Mouse (Mus musculus) cerebellum, adult (tissue): Measurements from ENCODE around the gene Ndufa8.

Experiments
- ATAC-seq: cut with Nextera tagmentation; 2 replicates; pipeline ENCODE4 v1.9.2; 2017; ENCODE audit warnings: mild to moderate bottlenecking, moderate library complexity, mixed read lengths; ENCODE audit not compliant: insufficient number of reproducible peaks, low FRiP score, low TSS enrichment

Ndufa8 gene

GRCm38 (mm10) chr2:36048748-36049566 is at the start of gene Ndufa8, which contains the start of gene Morn5:
Ndufa8 (minus strand) TSS chr2:36049406.
Morn5 (plus strand) TSS chr2:36049458.
- ATAC-seq: peak; percentile 98

DNA sequence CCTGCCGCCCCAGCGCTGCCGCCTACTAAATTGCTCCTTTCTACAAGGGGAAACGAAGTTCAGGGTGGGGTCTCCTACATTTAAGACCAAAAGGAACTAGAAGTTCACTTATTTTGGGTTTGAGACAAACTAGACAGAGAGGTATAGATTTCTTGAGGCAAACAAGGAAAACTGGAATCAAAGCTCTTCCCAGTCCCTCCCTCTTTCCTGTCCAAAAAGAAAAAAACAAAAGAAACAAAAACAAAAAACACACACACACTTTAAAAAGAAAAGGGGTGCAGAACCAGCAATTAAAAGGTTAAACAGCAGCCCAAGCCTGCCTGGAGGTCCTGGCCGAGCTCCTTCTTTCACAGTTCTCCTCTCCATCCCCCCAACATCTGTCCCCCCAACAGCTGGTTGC is 48.8 kb upstream of the Ndufa8 start:
- no peak for ATAC-seq

DNA sequence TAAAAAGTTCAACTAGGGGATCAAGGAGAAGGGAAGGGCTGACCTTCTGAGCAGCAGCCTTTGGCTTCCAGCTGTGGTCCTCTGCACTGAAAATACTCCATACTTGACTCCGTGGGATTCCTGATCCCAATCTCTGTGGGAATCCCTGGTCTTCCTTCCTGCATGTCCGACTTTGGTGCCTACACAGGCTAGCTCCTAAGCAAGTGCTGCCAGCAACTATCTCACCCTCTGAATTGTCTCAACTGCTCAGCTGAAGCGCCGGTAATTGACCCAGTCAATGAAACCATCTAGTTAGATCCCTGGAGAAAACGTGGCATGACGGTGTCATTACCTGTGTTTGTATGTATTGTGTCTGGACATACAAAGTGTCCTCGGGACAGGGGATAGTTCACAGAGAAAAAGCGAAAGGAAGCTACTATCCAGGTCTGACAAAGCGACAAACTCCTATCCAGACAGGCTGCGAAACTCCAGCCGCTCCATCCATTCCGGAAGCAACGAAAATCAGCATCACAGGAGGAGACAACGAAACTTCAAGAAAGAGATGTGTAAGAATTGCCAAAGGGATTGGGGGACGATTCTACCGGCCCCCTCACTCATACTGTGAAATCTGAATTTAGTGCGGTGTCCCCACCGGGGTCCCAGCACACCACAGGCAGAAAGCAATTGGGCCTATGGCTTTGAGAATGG is 48.1 kb upstream of the Ndufa8 start:
- ATAC-seq: no peak

GRCm38 (mm10) chr2:36093914-36094475 is 44.8 kb upstream of the Ndufa8 start:
- no peak for ATAC-seq

DNA sequence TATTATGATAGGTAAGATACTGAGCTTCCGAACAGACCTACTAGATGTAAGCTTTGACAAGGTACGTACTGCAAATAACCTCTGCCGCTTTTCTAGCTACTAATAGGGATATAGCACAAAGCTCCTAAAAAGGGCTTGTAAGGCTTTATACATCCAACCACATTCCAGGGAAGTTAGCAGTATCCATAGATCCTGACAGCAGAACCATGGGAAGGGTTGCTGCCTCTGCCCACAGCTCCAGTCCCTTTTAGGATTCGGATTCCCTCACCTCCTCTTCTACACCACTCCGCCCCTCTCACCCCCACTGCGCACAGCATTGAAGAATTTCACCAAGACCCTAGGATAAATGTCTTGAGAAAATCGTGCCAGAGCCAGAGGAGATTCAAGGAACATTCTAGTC is 44.1 kb upstream of the Ndufa8 start:
- no peak for ATAC-seq

- no peak for ATAC-seq
Measured at GRCm38 (mm10) chr2:36092748-36093147, 43.5 kb upstream of the Ndufa8 start.

DNA sequence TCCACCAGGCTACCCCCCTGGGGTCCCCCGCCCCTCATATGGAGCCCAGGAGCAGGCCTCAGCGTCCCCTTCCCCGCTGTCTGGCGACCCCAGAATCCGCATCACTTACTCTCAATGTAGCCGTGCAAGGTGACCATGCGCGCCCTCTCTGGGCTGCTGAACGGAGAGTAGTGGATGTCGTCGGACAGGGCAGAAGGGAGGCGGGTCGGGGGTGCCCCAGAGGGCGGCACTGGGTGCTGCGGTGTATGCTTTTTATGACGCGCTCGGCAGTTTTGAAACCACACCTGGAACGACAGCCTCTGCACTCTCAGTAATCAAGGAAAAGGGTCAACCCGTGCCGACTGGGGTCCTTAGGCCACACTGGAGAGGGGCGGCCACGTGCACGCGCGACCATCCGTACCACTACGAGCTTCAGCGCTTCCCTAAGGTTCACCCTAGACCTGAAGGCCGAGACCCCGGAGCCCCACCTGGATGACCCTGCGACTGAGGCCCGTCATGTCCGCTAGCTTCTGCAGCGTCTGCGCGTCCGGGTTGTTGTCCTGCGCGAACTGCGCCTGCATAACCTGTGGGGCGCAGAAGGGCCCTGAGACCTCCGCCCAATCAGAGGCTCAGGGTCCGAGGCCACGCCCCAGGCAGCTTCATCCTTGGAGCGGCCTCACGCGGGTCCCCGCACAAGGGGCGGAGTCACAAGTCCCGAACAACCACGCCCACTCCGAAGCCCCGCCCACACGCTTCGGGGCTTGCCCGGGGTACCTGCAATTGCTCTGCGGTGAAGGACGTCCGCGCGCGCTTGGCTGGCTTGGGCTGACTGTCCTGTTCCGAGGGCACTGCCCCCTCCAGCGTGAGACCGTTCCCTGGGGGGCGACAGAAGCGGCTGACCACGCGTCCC is 41.9 kb upstream of the Ndufa8 start:
- no peak for ATAC-seq

GRCm38 (mm10) chr2:36089190-36089589 is 40.0 kb upstream of the Ndufa8 start:
- ATAC-seq: no peak

GRCm38 (mm10) chr2:36085041-36085440 is 35.8 kb upstream of the Ndufa8 start:
- ATAC-seq: no peak

DNA sequence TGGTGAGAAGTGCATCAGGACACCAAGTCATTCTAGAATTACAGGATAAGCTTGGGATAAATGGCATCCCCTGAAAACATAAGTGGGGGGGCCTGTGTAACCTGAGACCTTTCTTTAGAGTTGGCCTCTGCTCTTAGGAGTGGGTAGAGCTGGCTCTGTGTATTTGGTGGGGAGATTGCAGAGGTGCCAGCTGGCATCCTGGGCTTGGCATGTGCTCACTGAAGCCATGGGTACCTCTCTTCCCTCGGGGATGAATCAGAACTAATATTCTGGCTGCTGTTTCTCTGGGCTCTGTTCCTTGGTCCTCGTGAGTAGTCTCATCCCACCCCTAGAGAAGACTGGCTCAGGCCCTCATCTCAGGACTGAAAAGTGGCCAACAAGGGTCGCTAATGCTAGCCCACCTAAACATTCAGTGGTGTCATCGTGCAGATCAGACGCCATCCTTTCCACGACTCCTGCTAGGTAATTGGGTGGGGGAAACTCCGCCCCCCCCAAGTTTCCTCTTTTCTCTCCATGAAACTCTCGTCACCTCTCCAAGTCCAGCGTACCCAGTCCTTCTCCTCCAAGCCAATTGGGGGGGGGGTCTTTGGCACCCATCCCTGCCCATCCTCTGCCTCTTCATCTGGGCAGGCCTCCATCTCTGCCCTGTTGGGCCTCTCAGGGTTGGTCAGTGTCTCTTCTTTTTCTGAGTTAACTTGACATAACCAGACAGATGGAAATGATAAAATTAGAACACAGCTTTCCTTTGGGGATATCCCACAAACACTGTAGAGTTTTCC is 33.8 kb upstream of the Ndufa8 start:
- ATAC-seq: no peak

- ATAC-seq: no peak
Measured at GRCm38 (mm10) chr2:36081446-36081845, 32.2 kb upstream of the Ndufa8 start.

DNA sequence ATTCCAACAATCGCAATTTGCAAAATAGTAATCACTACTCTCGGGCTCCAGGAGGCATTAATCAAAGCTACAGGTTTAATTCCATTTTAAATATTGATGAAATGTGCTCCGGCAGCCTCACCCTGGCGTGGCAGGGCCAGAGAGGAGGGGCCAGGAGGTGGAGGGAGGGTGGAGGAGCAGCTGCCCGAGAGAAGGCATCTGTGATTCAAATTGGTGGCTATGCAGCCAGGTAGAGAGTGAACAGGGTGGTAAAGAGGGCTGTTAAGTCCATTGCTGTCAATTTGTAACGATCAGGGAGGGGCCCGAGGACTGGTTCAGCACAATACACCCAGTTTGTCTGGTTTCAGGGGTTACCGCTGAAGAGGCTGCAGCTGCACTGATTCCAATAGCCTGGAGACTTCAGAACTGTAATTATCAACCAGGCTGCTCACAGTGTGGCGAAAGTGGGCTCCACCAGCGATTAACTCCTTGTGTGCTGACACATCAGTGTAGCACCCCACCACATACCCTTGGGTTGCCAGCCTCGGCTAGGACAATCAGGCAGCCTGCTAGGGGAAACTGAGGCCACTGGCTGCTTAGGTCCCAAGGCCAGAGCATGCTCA is 28.1 kb upstream of the Ndufa8 start:
- ATAC-seq: no peak

- ATAC-seq: no peak
Measured at GRCm38 (mm10) chr2:36075210-36075609, 26.0 kb upstream of the Ndufa8 start.

DNA sequence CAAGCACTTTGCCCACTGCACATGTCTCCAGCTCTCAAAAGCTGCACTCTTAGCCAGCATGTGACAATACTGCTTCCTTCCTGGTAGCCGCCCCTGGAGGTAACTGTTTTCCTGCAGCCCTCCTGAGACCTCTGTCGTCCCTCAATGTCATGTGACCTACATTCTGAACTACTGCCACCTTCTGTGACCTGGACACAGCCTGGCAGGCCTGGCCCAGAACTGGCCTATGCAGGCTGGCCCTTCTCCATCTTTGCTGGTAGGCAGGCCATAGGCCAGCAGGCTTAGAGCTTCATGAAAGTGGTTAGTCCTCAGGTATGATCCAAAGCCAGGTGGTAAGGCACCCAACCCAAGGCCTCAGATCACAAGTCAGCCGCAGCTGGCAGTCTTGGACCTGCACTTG is 24.6 kb upstream of the Ndufa8 start:
- no peak for ATAC-seq

DNA sequence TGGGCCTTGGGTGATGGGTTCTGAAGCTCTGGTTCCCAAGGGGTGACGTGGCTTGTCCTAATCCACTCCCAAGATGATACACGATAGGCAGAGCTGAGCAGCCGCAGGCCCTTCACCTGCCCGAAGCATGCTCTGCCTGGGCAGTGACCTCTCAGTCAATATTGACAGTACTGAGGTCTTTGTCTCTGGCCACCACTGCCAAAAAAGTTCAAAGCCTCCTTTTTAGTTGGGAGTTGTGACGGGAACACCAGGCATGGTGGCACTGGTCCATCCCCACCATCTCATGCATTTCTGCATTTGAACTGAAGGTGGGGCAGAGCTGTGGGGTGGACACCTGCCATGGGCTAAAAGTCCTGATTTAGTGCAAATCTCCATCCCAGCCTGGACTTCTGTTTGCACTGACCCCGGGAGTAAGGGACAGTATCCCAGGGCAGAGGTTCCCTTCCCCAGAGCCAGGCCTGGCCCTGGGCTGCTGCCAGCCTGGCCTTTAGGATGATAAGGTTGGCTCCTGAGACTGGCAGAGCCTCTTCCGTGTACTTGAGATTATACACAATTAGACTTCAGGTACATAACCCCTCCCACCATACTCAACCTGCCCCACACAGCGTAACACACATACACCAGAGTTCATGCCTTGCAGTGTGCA is 22.6 kb upstream of the Ndufa8 start:
- ATAC-seq: no peak

GRCm38 (mm10) chr2:36067132-36067531 is 17.9 kb upstream of the Ndufa8 start:
- no peak for ATAC-seq

DNA sequence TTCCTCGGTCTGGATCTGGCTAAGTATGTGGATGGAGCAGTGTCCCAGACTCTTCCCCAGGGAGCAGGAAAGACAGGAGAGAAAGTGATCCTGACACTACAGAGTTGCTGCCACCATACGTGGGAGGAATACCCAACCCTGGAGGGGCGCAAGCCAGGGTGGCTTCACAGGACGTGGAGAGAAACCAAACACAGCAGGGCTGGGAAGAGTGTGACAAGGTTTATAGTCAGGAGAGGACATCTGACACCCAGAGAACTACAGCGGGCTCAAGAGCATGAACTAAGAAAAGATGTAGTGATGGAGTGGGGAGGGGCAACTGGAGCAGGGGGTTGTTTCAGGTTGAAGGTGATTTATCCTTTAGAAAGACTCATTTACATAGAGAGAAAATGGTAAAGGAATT is 12.2 kb upstream of the Ndufa8 start:
- no peak for ATAC-seq

- no peak for ATAC-seq
Measured at GRCm38 (mm10) chr2:36056248-36056647, 7.0 kb upstream of the Ndufa8 start.

DNA sequence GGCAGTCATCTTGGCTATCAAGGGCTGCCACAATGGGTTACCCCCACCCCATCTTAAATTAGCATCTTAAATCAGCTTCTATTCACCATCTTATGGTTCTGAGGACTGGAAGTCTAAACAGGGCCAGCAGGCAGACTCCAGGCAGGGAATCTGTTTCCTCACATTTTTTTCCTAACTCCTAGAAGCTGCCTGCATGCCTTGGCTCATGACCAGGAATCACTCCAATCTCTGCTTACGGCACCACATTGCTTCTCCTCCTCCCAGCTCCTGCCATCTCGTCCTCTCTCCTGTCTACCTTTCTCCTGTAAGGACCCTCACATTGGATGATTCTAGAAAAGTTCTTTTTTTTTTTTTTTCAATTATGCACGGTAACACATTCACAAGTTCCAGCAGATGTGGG is 4.0 kb upstream of the Ndufa8 start:
- no peak for ATAC-seq
